Mouse (Mus musculus) bone marrow, adult 2 months (tissue): ENCODE results near the gene Cntnap2.

Experiments used
- CTCF ChIP-seq: fragments of 200-500 bp; IDR thresholded peaks from 2 replicates; pipeline ENCODE4 v1.5.1; 2011; ENCODE audit warnings: low read length, control low read depth; ENCODE audit not compliant: control insufficient read depth, insufficient read depth
- POLR2A ChIP-seq: fragments of 200-500 bp; IDR thresholded peaks from 2 replicates; pipeline ENCODE4 v1.6.1; 2011; ENCODE audit warnings: low read depth, mild to moderate bottlenecking, control low read depth, low read length, borderline replicate concordance; ENCODE audit not compliant: control insufficient read depth

- TF ChIP-seq POLR2A: no peak
- no peak for TF ChIP-seq CTCF
Observed at GRCm38 (mm10) chr6:47182756-47183155, 2123.6 kb downstream of the Cntnap2 start.
